8 mouse cellular contexts compared by ENCODE assay signal in the genomic region with DNA sequence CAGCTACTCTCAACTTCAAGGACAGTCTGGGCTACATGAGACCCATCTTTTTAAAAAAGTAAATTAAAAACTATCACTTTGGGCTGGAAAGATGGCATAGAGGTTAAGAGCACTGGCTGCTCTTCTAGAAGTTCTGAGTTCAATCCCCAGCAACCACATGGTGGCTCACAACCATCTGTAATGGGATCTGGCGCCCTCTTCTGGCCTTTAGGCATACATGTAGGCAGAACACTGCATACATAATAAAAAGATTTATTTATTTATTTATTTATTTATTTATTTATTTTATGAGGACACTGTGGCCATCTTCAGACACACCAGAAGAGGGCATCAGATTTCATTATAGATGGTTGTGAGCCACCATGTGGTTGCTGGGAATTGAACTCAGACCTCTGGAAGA. TPM values are rescaled to one million over a fixed set of nuclear protein-coding genes. Genes with fewer than 3 reads are reported as not detected.
DNase-seq lines count a peak whose midpoint lies in the region; ATAC-seq and TF ChIP-seq lines count a peak whose summit lies in the region.
"Not testable (repeated sequence)": the region's sequence is repeated elsewhere in the genome, so short reads cannot be mapped to it uniquely, and the experiment has no call there.

No protein-coding gene starts in this region.

- not testable (repeated sequence) for H3K9me3 ChIP-seq in E14TG2a.4 (ENCODE audit: low read length); hindbrain, postnatal 0 days (ENCODE audit: low read length)

- not testable (repeated sequence) for H3K4me1 ChIP-seq in E14TG2a.4 (replicated peaks; ENCODE audit: low read depth, low read length); hindbrain, postnatal 0 days (ENCODE audit: insufficient read depth, low read length)

- not testable (repeated sequence) for H3K9ac ChIP-seq in hindbrain, postnatal 0 days (replicated peaks; ENCODE audit: low read length)

- 0 out of 2 replicates have a peak, but pooled peaks have one; percentile 22 for TF ChIP-seq CTCF in E14TG2a.4 (conservative IDR thresholded peaks at IDR 0.05; ENCODE audit: low read length)
- TF ChIP-seq CTCF in hindbrain, postnatal 0 days (IDR thresholded peaks at IDR 0.05; ENCODE audit: low read depth): peak; percentile 32; the same call in 1 of the 2 replicates

- ATAC-seq in hindbrain, postnatal 0 days: not testable (repeated sequence)

- H3K27me3 ChIP-seq in E14TG2a.4 (ENCODE audit: insufficient read depth, low read length); hindbrain, postnatal 0 days (ENCODE audit: insufficient read depth, low read length); splenic B cell, adult 2 months (ENCODE audit: control insufficient read depth, insufficient read depth, low read length, poor library complexity, severe bottlenecking): not testable (repeated sequence)

- H3K4me3 ChIP-seq in E14TG2a.4 (replicated peaks; ENCODE audit: low read length); hindbrain, postnatal 0 days (ENCODE audit: low read length): not testable (repeated sequence)

- H3K27ac ChIP-seq in hindbrain, postnatal 0 days: not testable (repeated sequence)

- H3K36me3 ChIP-seq in E14TG2a.4 (ENCODE audit: insufficient read depth, low read length); hindbrain, postnatal 0 days (ENCODE audit: insufficient read depth, low read length); splenic B cell, adult 2 months (ENCODE audit: control insufficient read depth, insufficient read depth, low read length, poor library complexity, severe bottlenecking): not testable (repeated sequence)

- DNase-seq in 3134 (ENCODE audit: extremely low read depth, insufficient read length, low spot score) (peak; percentile 18), ZHBTc4 (ENCODE audit: low read depth, low spot score) (peak; percentile 63), liver (peak; percentile 9)
- peak; percentile 31 for DNase-seq in embryo, embryonic 10.5 days (ENCODE audit: low spot score)
- not testable (repeated sequence) for DNase-seq in hindbrain, postnatal 0 days (ENCODE audit: low spot score)
- DNase-seq in mesoderm, embryonic 11.5 days (ENCODE audit: low read depth, low spot score): peak; percentile 14
- peak; percentile 66 for DNase-seq in splenic B cell, adult 2 months (ENCODE audit: low read depth, low spot score)

- 19% methylated on average over 1 of the region's 1 CpGs for WGBS in hindbrain, postnatal 0 days

- H3K4me2 ChIP-seq in hindbrain, postnatal 0 days (ENCODE audit: low read depth, low read length): not testable (repeated sequence)

RNA-seq across cellular contexts. Expression of gene Nkrf, which starts 3.8 kb away (rescaled TPM):
- 12.8 and 15.0 TPM in 2 replicates for total RNA-seq in hindbrain, postnatal 0 days (2014; rRNA removed)
- 15.3 and 15.4 TPM in 2 replicates for polyA plus RNA-seq in hindbrain, postnatal 0 days (2015; fragmentation: Nextera tagmentation; extraction: Ambion mirVana)

RNA-seq across cellular contexts. Expression of gene C330007P06Rik, which starts 25.0 kb away (rescaled TPM):
- total RNA-seq in hindbrain, postnatal 0 days (2014; rRNA removed): 20.5 and 26.8 TPM in 2 replicates
- polyA plus RNA-seq in hindbrain, postnatal 0 days (2015; fragmentation: Nextera tagmentation; extraction: Ambion mirVana): 20.5 and 21.5 TPM in 2 replicates

RNA-seq across cellular contexts. Expression of gene Ube2a, which starts 25.2 kb away (rescaled TPM):
- total RNA-seq in hindbrain, postnatal 0 days (2014; rRNA removed): 28.5 and 31.2 TPM in 2 replicates
- polyA plus RNA-seq in hindbrain, postnatal 0 days (2015; fragmentation: Nextera tagmentation; extraction: Ambion mirVana): 134 and 140 TPM in 2 replicates
